Mouse (Mus musculus) cerebellum, postnatal 10 days (tissue): ENCODE data around the gene Celf6.
A peak's percentile ranks its signal among the peaks of the same experiment; 100 is the strongest.

Experiments
- DNase-seq, 2 experiments: peaks; one replicate each; pipeline ENCODE4 v3.0.0; 2021; ENCODE audit warnings: mixed read lengths in 2 of 2

Gene Celf6

GRCm38 (mm10) chr9:59588710-59589671 lies 11.3 kb downstream of the Celf6 start:
- DNase-seq, result peak; percentile 81 to 82

- no peak for DNase-seq
Measured at GRCm38 (mm10) chr9:59589703-59590439, 12.2 kb downstream of the Celf6 start.

GRCm38 (mm10) chr9:59601661-59602060 lies 23.9 kb downstream of the Celf6 start:
- no peak for DNase-seq

DNA sequence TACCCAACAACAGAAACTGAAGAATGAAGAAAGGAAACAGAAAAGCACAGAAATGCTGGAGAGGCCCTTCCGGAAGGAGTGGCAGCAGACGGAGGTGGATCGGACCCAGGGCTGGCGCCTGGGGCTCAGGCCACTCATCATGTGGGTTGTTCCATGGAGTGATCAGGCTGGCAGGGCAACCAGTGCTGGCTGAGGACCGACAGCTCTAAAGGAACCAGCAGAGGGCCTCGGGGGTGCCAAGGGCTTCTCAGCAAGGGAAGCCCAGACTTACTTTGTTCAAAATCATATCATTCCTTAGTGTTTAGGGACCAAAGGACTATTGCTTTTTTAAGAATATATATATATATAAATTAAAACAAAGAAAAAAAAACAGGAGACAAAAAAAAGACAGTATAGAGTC lies 28.2 kb downstream of the Celf6 start:
- DNase-seq, result peak; percentile 40 to 61

DNA sequence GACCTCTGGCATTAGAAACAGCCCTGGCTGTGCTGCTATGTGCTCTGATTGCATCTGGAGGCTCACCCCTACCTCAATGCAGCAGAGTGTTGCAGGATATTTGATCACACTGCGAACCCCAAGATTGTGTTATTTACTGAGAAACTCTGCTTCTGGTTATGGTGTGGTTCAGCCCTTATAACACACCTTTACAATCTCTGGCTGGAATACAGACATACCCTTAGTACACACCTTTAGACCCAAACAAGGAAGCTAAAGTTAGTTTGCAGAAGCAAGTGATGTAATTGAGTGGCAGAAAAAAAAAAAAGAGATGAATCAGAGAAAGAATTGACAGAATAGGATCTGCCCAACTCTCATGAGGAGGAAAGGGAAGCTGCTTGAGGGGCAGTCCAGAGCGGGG lies 33.2 kb downstream of the Celf6 start:
- no peak for DNase-seq

DNA sequence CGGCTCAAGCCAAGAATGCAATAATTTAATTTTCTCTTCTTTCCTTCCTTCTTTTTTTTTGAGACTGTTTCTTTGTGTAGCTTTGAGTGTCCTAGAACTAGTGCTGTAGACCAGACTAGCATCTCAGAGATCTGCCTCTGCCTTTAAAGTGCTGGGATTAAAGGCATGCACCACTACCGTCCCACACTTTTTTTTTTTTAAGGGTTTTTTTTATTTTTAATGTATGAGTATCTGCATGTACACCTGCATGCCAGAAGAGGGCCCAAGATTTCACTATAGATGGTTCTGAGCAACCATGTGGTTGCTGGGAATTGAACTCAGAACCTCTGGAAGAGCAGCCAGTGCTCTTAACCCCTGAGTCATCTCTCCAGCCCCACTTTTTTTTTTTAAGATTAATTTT lies 38.1 kb downstream of the Celf6 start:
- DNase-seq, result no peak

DNA sequence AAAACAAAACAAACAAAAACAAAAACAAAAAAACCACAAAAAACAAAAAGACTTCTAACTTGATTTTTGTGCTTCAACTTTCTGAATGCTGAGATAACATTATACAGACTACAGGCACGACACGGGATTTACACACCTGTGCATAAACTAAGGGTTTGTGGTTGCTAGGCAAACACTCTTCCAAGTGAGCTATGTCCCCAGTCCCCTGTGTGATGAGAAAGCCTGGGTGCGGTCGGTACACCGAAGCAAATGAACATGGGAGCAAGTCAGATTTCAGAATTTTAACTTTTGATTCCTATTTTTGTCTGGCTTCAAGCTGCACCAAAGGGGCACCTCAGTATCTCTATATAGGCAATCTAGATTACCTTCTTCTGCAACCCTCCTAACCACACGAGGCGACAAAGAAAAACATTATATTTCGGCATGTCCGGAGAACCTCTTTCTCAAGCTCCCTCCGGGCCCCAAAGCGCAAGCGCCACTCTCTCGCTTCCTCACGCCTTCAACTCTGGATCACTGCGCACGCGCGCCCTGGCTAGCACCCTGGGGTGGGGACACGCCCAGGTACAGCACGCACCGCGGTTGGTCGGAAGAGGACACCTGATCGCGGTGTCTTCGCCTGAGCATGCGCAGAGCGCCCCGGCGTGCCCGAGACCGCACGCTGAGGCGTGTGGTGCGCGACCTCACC lies 39.0 kb downstream of the Celf6 start, which contains the start of gene Parp6:
TSS of gene Parp6 (plus strand) at position 663 of the 685 bp plus-strand sequence.
- peak; percentile 100 for DNase-seq

- DNase-seq, result no peak
Measured at GRCm38 (mm10) chr9:59617307-59617973, 39.7 kb downstream of the Celf6 start.

GRCm38 (mm10) chr9:59638372-59638771 lies 60.7 kb downstream of the Celf6 start:
- DNase-seq, result no peak

DNA sequence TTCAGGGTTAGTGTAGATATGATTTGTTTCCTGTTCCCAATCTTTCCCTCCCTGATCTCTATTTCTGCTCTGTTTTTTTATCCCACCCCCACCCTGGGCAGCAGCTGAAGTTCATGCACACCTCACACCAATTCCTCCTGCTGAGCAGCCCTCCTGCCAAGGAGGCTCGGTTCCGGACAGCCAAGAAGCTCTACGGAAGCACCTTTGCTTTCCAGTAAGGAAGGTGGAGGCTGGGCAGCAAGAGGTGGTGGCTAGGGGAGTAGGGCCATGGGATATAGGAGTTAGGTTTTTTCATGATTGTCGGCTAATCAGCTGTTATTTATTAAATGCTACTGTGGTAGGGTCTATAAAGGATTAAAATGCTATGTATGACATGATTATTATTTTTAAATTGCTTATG lies 62.2 kb downstream of the Celf6 start:
- no peak for DNase-seq

DNA sequence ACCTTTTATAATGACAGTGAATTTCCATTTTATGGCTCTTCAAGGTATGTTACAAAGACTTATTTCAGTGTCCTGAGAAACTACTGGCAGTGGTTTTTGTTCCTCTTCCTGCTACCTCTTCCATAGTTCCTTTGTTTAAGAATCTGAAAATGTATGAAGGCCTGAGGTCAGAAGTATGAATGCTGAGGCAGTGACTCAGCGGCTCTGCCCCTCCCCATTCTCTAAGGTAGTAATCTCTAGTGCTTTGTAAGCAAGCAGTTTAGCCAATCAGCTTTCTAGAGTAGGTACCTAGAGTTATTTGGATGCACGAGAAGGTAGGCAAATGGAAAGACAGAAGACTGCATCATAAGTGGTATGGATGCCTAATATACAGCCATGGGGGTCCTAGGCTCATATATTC lies 63.6 kb downstream of the Celf6 start:
- no peak for DNase-seq

DNA sequence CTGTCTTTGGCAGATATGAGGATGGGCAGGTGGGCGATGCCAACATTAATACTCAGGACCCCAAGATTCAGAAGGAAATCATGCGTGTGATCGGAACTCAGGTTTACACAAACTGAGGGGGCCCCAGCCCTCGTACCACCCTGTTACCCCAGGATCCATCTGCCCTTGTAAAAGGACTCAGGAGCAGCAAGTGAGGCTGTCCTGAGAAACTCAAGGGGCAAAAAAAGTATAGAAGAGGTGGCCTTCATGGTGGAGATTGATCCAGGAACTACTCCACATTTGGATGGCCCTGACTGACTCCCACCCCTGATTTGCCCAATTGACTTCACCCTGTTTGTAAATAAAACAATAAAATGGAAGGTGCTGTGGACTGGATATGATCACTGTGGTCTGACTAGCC lies 72.2 kb downstream of the Celf6 start:
- no peak for DNase-seq

DNA sequence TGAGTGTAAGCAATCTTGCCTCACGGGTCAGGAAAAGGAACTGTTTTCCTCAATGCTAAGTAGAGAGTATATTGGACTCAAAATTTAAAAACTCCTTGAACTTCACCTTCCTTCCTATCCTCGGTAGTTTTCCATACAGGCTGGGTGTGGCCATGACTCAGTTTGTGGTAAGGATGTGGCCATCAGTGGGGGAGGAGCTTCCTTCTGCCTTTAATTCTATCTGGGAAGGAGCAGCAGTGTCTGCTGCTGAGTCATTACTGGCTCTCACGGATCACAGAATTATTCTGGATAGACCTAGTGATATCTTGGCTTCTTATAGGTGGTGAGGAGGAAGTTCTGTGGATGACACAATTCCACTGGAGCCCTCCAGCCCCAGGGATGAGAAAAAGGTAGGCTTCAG lies 75.7 kb downstream of the Celf6 start:
- no peak for DNase-seq

DNA sequence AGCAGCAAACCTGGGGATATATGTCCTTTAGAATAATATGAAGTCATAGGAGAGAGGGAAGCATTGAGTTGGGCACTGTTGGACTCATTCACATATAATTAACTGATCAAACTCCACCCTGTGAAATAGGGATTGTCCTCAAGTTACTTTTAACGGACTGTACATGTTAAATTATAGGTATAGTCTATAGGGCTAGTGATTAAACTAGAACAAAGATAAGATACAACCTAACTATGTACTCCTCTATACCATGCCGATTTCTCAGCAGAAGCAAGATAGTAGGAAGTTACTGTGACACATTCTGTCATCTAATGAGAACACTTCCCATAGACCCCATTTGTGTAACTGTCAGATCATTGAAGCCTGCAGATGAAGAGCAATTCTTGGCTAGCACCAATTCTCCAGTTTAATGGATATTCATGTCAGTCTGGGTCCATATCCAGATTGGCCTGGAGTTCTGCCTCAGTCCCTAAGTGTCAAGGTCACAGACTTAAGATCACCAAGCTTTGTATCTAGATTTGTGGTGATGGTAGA lies 76.8 kb downstream of the Celf6 start:
- DNase-seq, result no peak

DNA sequence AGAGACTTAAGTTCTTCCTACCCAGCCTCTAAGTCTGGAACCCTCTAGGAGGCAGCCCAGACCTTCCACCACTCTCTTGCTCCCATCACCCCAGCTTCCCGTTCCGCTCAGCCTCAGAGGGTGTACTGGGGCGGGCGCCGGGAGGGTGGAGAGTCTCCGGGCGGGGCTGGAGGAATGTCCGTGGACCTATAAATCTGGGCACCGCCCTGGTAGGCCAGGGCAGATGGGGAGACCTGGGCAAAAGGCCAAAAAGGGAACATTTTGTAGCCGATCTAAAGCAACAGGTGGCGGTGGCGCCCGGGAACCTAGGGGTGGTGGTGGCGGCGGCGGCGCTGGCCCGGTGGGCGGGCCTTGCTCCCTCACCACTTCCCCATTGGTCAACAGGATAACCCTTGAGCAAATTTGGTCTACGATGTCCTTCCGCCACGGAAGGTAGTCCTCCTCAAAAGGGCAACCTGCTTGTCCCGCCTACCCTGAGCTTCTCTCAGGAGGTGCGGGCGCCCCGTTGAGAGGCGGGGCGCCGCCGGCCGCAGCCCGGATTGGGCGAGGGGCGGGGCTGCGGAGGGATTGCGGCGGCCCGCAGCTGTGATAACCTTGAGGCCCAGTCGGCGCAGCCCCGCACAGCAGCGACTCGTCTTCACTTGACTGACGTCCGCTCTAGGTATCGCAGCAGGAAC lies 78.4 kb downstream of the Celf6 start, which contains the start of gene Pkm:
TSS of gene Pkm (plus strand) at position 411 of the 677 bp plus-strand sequence.
- peak; percentile 97 for DNase-seq
